Mouse (Mus musculus) embryonic fibroblast, embryonic 13.5 days (primary cell): ENCODE measurements around the gene Vars2.

Source experiments
- CTCF ChIP-seq: IDR thresholded peaks from 2 replicates; pipeline ENCODE4 v1.5.1; 2011; ENCODE audit warnings: mild to moderate bottlenecking, control low read depth, low read length, moderate library complexity, borderline replicate concordance; ENCODE audit not compliant: insufficient read depth
- POLR2A ChIP-seq: IDR thresholded peaks from 2 replicates; pipeline ENCODE4 v1.6.1; 2011; ENCODE audit warnings: low read depth, mild to moderate bottlenecking, control low read depth, low read length, moderate library complexity

GRCm38 (mm10) chr17:35693906-35694305 lies 26.5 kb upstream of the Vars2 start:
- TF ChIP-seq CTCF (no peak), POLR2A (no peak)
